Mouse (Mus musculus) heart, embryonic 13.5 days (tissue): Measurements from ENCODE around the gene Ccr2. TPM values are rescaled to one million over a fixed set of nuclear protein-coding genes. Genes with fewer than 3 reads are reported as not detected.

ENCODE experiments used
- ATAC-seq: fragments of 200-750 bp; cut with Nextera tagmentation; 2 replicates; pipeline ENCODE4 v1.8.0; 2017; ENCODE audit warnings: moderate TSS enrichment; ENCODE audit not compliant: insufficient number of reproducible peaks, low FRiP score, low TSS enrichment; ENCODE audit errors: extremely low read depth
- H3K27ac ChIP-seq: fragments of 300-500 bp; sonication (generic); replicated peaks from 2 replicates; pipeline ENCODE4 v1.5.1; 2015; ENCODE audit warnings: moderate library complexity, mild to moderate bottlenecking, inconsistent platforms
- H3K27me3 ChIP-seq: fragments of 300-500 bp; sonication (generic); replicated peaks from 2 replicates; pipeline ENCODE4 v1.6.1; 2015; ENCODE audit warnings: mild to moderate bottlenecking, inconsistent platforms
- H3K36me3 ChIP-seq: fragments of 300-500 bp; sonication (generic); 2 replicates; pipeline ENCODE4 v1.6.1; 2015; ENCODE audit warnings: mild to moderate bottlenecking, inconsistent platforms
- H3K4me1 ChIP-seq: fragments of 300-500 bp; sonication (generic); 2 replicates; pipeline ENCODE4 v1.6.1; 2015; ENCODE audit warnings: inconsistent platforms
- H3K4me2 ChIP-seq: fragments of 300-500 bp; sonication (generic); 2 replicates; pipeline ENCODE4 v1.6.1; 2015; ENCODE audit warnings: inconsistent platforms, mild to moderate bottlenecking, moderate library complexity
- H3K4me3 ChIP-seq: fragments of 300-500 bp; sonication (generic); 2 replicates; pipeline ENCODE4 v1.5.1; 2015; ENCODE audit warnings: moderate library complexity, mild to moderate bottlenecking, inconsistent platforms
- H3K9ac ChIP-seq: fragments of 300-500 bp; sonication (generic); 2 replicates; pipeline ENCODE4 v1.6.1; 2015; ENCODE audit warnings: inconsistent platforms, mild to moderate bottlenecking, moderate library complexity
- H3K9me3 ChIP-seq: fragments of 300-500 bp; sonication (generic); 2 replicates; pipeline ENCODE4 v1.6.1; 2016; ENCODE audit warnings: inconsistent platforms
- WGBS: fragments of 180-500 bp; shearing (Covaris S2); methylation state at CpG from one replicate; pipeline ENCODE4 v1.1.7; 2015; ENCODE audit warnings: mixed read lengths; 5-methylcytosine and 5-hydroxymethylcytosine counted together
- polyA plus RNA-seq: library from polyadenylated mRNA; unstranded; fragments of >200 nt; fragmentation: Nextera tagmentation; extraction: Ambion mirVana; gene quantifications from 2 replicates; pipeline ENCODE4 v1.2.1, GENCODE M21; 2015

Gene Ccr2
- polyA plus RNA-seq, 1 experiment from 2014 or later = 0.83 TPM

DNA sequence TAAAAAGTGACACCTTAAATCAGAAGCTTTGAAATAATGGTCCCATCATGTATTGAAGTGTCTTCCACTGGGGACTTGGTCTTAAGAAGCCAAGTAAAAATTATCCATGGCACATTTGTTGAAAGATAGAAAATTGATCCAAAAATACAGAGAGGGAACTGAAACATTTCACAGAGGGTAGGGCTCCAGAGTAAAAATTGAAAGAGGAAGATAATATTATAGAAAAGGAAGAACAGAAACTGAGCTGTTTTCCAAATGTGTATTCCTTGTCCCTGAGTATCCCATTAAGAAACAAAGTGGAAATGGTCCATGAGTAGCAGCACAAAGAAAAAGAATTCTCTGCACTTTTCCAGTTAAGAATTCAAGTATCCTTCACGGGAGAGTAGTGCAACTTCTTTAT lies 11.3 kb upstream of the Ccr2 start:
- Histone ChIP-seq H3K27ac (no peak overlapping the region), H3K4me1 (no peaks in the 10 kb centered on the region), H3K4me3 (no peak overlapping the region), H3K36me3 (no peaks in the 10 kb centered on the region), H3K27me3 (no peaks in the 10 kb centered on the region), H3K9ac (no peak overlapping the region), H3K9me3 (no peaks in the 10 kb centered on the region), H3K4me2 (no peak overlapping the region)
- ATAC-seq = no peak
- WGBS = 70% methylated on average over 1 of the region's 1 CpGs

DNA sequence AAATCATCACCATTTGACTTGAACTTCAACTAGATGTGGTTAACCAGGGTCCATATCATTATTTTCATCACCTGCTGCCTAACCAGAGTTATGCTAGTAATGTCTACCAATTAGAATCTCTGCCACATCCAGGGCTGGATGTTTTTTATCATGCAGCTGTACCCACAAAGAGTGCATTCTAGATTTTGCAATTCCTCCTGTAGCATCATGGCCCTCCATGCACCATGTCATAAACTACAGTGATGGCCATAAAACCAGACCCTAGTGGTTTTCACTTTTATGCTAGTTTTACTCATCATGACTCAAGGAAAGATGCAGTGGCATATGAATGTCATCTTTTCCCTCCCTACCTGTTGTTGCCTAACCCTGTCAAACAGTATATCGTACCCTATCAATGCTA lies 2.6 kb upstream of the Ccr2 start:
- ATAC-seq = no peak
- H3K4me3 ChIP-seq = no peak overlapping the region
- no peaks in the 10 kb centered on the region for H3K27me3 ChIP-seq
- no peak overlapping the region for H3K9ac ChIP-seq
- no peaks in the 10 kb centered on the region for H3K4me1 ChIP-seq
- H3K36me3 ChIP-seq = no peaks in the 10 kb centered on the region
- 84% methylated on average over 1 of the region's 1 CpGs for WGBS
- no peaks in the 10 kb centered on the region for H3K9me3 ChIP-seq
- H3K27ac ChIP-seq = no peak overlapping the region
- H3K4me2 ChIP-seq = no peak overlapping the region

GRCm38 (mm10) chr9:124100357-124100756 lies 1.4 kb upstream of the Ccr2 start:
- Histone ChIP-seq H3K4me1 (no peaks in the 10 kb centered on the region), H3K36me3 (no peaks in the 10 kb centered on the region), H3K27ac (no peak overlapping the region), H3K27me3 (no peaks in the 10 kb centered on the region), H3K9ac (no peak overlapping the region), H3K4me3 (no peak overlapping the region), H3K9me3 (no peaks in the 10 kb centered on the region), H3K4me2 (no peak overlapping the region)
- WGBS = 72% methylated on average over 1 of the region's 1 CpGs
- no peak for ATAC-seq

DNA sequence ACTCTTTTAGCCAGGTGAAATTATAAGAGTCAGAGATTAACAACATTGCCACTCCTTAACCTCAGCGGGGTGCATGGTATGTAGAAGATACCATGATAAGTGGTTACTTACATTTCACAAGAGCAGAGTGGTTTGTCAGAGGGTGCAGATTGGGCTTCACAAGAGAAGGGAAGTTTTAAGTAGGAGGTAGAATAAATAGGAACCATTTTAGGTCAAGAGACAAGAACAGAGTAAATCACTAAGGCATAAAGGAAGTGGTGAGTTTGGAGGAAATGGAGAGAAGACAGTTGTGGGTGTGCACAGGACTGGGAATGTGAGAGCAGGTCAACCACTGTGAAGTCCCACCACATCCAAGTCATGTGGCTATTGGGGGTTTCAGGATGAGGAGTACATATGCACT lies 1.4 kb downstream of the Ccr2 start:
- no peak overlapping the region for H3K9ac ChIP-seq
- no peaks in the 10 kb centered on the region for H3K9me3 ChIP-seq
- 57% methylated on average over 1 of the region's 1 CpGs for WGBS
- no peak for ATAC-seq
- no peaks in the 10 kb centered on the region for H3K36me3 ChIP-seq
- no peaks in the 10 kb centered on the region for H3K27me3 ChIP-seq
- no peak overlapping the region for H3K4me2 ChIP-seq
- no peak overlapping the region for H3K4me3 ChIP-seq
- H3K4me1 ChIP-seq = no peaks in the 10 kb centered on the region
- H3K27ac ChIP-seq = no peak overlapping the region

DNA sequence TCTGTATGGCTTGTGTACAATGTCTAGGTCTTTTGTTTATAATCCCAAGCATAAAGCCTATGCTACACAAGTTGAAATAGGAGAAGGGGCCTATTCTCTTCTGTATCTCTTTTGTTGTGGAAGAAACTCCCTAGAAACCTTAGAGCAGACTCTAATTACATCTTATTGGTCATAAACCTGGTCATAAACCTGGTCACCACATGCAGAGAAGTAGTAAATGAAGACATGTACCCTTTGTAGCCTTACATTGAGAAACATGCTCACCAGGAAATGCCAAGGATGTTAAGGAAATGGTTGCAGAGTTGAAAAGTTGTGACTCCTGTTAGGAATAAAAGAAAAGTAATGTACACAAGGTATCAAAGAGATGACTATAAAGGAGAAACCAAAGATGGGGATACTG lies 3.4 kb downstream of the Ccr2 start:
- no peak overlapping the region for H3K27ac ChIP-seq
- H3K4me1 ChIP-seq = no peaks in the 10 kb centered on the region
- H3K9me3 ChIP-seq = no peaks in the 10 kb centered on the region
- no peak overlapping the region for H3K9ac ChIP-seq
- no peak for ATAC-seq
- no peaks in the 10 kb centered on the region for H3K36me3 ChIP-seq
- no peak overlapping the region for H3K4me3 ChIP-seq
- H3K4me2 ChIP-seq = no peak overlapping the region
- H3K27me3 ChIP-seq = no peaks in the 10 kb centered on the region

- Histone ChIP-seq H3K4me3 (no peak overlapping the region), H3K9me3 (no peaks in the 10 kb centered on the region), H3K4me1 (no peaks in the 10 kb centered on the region), H3K27ac (no peak overlapping the region), H3K4me2 (no peak overlapping the region), H3K9ac (no peak overlapping the region), H3K27me3 (no peaks in the 10 kb centered on the region), H3K36me3 (no peaks in the 10 kb centered on the region)
- no peak for ATAC-seq
Observed at GRCm38 (mm10) chr9:124107232-124107631, 5.5 kb downstream of the Ccr2 start.

- Histone ChIP-seq H3K9me3 (no peaks in the 10 kb centered on the region), H3K36me3 (no peaks in the 10 kb centered on the region), H3K4me1 (no peaks in the 10 kb centered on the region), H3K4me2 (no peak overlapping the region), H3K27ac (no peak overlapping the region), H3K9ac (no peak overlapping the region), H3K27me3 (no peaks in the 10 kb centered on the region), H3K4me3 (no peak overlapping the region)
- 52% methylated on average over 2 of the region's 2 CpGs for WGBS
- no peak for ATAC-seq
Observed at GRCm38 (mm10) chr9:124108356-124109127, 6.8 kb downstream of the Ccr2 start.

DNA sequence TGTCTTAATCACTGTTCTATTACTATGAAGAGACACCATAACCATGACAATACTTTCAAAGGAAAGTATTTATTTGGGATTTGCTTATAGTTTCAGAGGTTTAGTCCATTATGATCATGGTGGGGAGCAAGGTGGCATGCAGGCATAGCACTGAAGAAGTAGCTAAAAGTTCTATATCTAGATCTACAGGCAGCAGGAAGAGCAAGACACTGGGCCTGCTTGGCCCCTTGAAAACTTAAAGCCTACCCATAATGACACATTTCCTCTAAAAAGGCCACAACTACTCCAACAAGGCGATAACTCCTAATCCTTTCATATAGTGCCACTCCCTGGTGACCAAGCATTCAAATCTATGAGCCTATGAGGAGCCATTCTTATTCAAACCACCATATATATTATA lies 10.2 kb downstream of the Ccr2 start:
- H3K4me2 ChIP-seq = no peak overlapping the region
- no peak overlapping the region for H3K9ac ChIP-seq
- H3K36me3 ChIP-seq = no peaks in the 10 kb centered on the region
- ATAC-seq = no peak
- no peaks in the 10 kb centered on the region for H3K9me3 ChIP-seq
- H3K4me1 ChIP-seq = no peaks in the 10 kb centered on the region
- WGBS = 67% methylated on average over 1 of the region's 1 CpGs
- H3K27me3 ChIP-seq = no peaks in the 10 kb centered on the region
- H3K4me3 ChIP-seq = no peak overlapping the region
- H3K27ac ChIP-seq = no peak overlapping the region

- Histone ChIP-seq H3K27ac (no peak overlapping the region), H3K4me2 (no peak overlapping the region), H3K4me3 (no peak overlapping the region), H3K27me3 (no peaks in the 10 kb centered on the region), H3K9ac (no peak overlapping the region), H3K4me1 (no peaks in the 10 kb centered on the region), H3K9me3 (no peaks in the 10 kb centered on the region), H3K36me3 (no peaks in the 10 kb centered on the region)
- no peak for ATAC-seq
- WGBS = 54% methylated on average over 1 of the region's 1 CpGs
Observed at GRCm38 (mm10) chr9:124112591-124113239, 11.0 kb downstream of the Ccr2 start.

- Histone ChIP-seq H3K9me3 (no peaks in the 10 kb centered on the region), H3K9ac (no peak overlapping the region), H3K36me3 (no peaks in the 10 kb centered on the region), H3K4me1 (no peaks in the 10 kb centered on the region), H3K4me2 (no peak overlapping the region), H3K27ac (no peak overlapping the region), H3K4me3 (no peak overlapping the region), H3K27me3 (no peaks in the 10 kb centered on the region)
- no peak for ATAC-seq
- WGBS = 76% methylated on average over 1 of the region's 1 CpGs
Observed at GRCm38 (mm10) chr9:124113777-124114176, 12.0 kb downstream of the Ccr2 start.

- Histone ChIP-seq H3K4me1 (no peaks in the 10 kb centered on the region), H3K9ac (no peak overlapping the region), H3K4me2 (no peak overlapping the region), H3K9me3 (no peaks in the 10 kb centered on the region), H3K27ac (no peak overlapping the region), H3K4me3 (no peak overlapping the region), H3K36me3 (no peaks in the 10 kb centered on the region), H3K27me3 (no peaks in the 10 kb centered on the region)
- no peak for ATAC-seq
- WGBS = 81% methylated on average over 1 of the region's 1 CpGs
Observed at GRCm38 (mm10) chr9:124118489-124118888, 16.7 kb downstream of the Ccr2 start.
